Mouse (Mus musculus): ENCODE results near the gene Aldh3a1. TPM values are rescaled to one million over a fixed set of nuclear protein-coding genes. Genes with fewer than 3 reads are reported as not detected.

Gene Aldh3a1
- polyA plus RNA-seq, 1 experiment from 2014 or later, result not detected

GRCm38 (mm10) chr11:61225941-61226412 is 18.6 kb downstream of the Aldh3a1 start:
- H3K4me3 ChIP-seq, result no peak overlapping the region
- no peaks in the 10 kb centered on the region for H3K9me3 ChIP-seq
- H3K4me1 ChIP-seq, result peaks cover 2% of the 10 kb centered on the region
- no peaks in the 10 kb centered on the region for H3K27me3 ChIP-seq (replicated peaks; ENCODE audit: low read depth, poor library complexity, severe bottlenecking)
- WGBS, result 88% methylated on average over 6 of the region's 6 CpGs
- DNase-seq (ENCODE audit: low spot score), result no peak
- H3K36me3 ChIP-seq (replicated peaks), result no peaks in the 10 kb centered on the region
- no peak overlapping the region for H3K27ac ChIP-seq (replicated peaks)

GRCm38 (mm10) chr11:61227816-61228215 is 20.5 kb downstream of the Aldh3a1 start:
- peaks cover 15% of the 10 kb centered on the region for H3K4me1 ChIP-seq
- no peaks in the 10 kb centered on the region for H3K36me3 ChIP-seq (replicated peaks)
- H3K4me3 ChIP-seq, result no peak overlapping the region
- H3K9me3 ChIP-seq, result no peaks in the 10 kb centered on the region
- 84% methylated on average over 8 of the region's 8 CpGs for WGBS
- H3K27me3 ChIP-seq (replicated peaks; ENCODE audit: low read depth, poor library complexity, severe bottlenecking), result no peaks in the 10 kb centered on the region
- no peak for DNase-seq (ENCODE audit: low spot score)
- no peak overlapping the region for H3K27ac ChIP-seq (replicated peaks)

- Histone ChIP-seq H3K27me3 (replicated peaks; ENCODE audit: low read depth, poor library complexity, severe bottlenecking) (no peaks in the 10 kb centered on the region), H3K27ac (replicated peaks) (no peak overlapping the region), H3K4me1 (peaks cover 15% of the 10 kb centered on the region), H3K36me3 (replicated peaks) (no peaks in the 10 kb centered on the region), H3K9me3 (no peaks in the 10 kb centered on the region), H3K4me3 (no peak overlapping the region)
- DNase-seq (ENCODE audit: low spot score), result no peak
- 65% methylated on average over 3 of the region's 3 CpGs for WGBS
Observed at GRCm38 (mm10) chr11:61228406-61228805, 21.1 kb downstream of the Aldh3a1 start.

- Histone ChIP-seq H3K27me3 (replicated peaks; ENCODE audit: low read depth, poor library complexity, severe bottlenecking) (0 out of 2 replicates have a peak, but pooled peaks cover 4% of the 10 kb centered on the region), H3K27ac (replicated peaks) (no peak overlapping the region), H3K4me1 (peaks cover 27% of the 10 kb centered on the region), H3K36me3 (replicated peaks) (no peaks in the 10 kb centered on the region), H3K4me3 (no peak overlapping the region; the same call in 1 of the 2 replicates), H3K9me3 (no peaks in the 10 kb centered on the region)
- peak; percentile 68 for DNase-seq (ENCODE audit: low spot score)
- 26% methylated on average over 9 of the region's 9 CpGs for WGBS
Observed at GRCm38 (mm10) chr11:61231329-61231728, 24.0 kb downstream of the Aldh3a1 start.

- Histone ChIP-seq H3K27me3 (replicated peaks; ENCODE audit: low read depth, poor library complexity, severe bottlenecking) (0 out of 2 replicates have a peak, but pooled peaks cover 4% of the 10 kb centered on the region), H3K36me3 (replicated peaks) (no peaks in the 10 kb centered on the region), H3K4me3 (no peak overlapping the region), H3K4me1 (peaks cover 27% of the 10 kb centered on the region), H3K9me3 (no peaks in the 10 kb centered on the region), H3K27ac (replicated peaks) (no peak overlapping the region)
- no peak for DNase-seq (ENCODE audit: low spot score)
- 56% methylated on average over 5 of the region's 5 CpGs for WGBS
Observed at GRCm38 (mm10) chr11:61234174-61234573, 26.8 kb downstream of the Aldh3a1 start.

- no peaks in the 10 kb centered on the region for H3K9me3 ChIP-seq
- H3K36me3 ChIP-seq (replicated peaks), result no peaks in the 10 kb centered on the region
- H3K27me3 ChIP-seq (replicated peaks; ENCODE audit: low read depth, poor library complexity, severe bottlenecking), result 0 out of 2 replicates have a peak, but pooled peaks cover 4% of the 10 kb centered on the region
- DNase-seq (ENCODE audit: low spot score), result no peak
- peaks cover 25% of the 10 kb centered on the region for H3K4me1 ChIP-seq
- no peak overlapping the region for H3K4me3 ChIP-seq
- WGBS, result 88% methylated on average over 3 of the region's 3 CpGs
- H3K27ac ChIP-seq (replicated peaks), result no peak overlapping the region
Observed at GRCm38 (mm10) chr11:61236015-61236414, 28.7 kb downstream of the Aldh3a1 start.

GRCm38 (mm10) chr11:61244406-61244805 is 37.1 kb downstream of the Aldh3a1 start:
- H3K4me3 ChIP-seq, result no peak overlapping the region
- no peaks in the 10 kb centered on the region for H3K27me3 ChIP-seq (replicated peaks; ENCODE audit: low read depth, poor library complexity, severe bottlenecking)
- no peak overlapping the region for H3K27ac ChIP-seq (replicated peaks)
- H3K9me3 ChIP-seq, result no peaks in the 10 kb centered on the region
- H3K36me3 ChIP-seq (replicated peaks), result peaks cover 21% of the 10 kb centered on the region
- no peak for DNase-seq (ENCODE audit: low spot score)
- no peaks in the 10 kb centered on the region for H3K4me1 ChIP-seq
- 86% methylated on average over 7 of the region's 7 CpGs for WGBS

- H3K9me3 ChIP-seq, result no peaks in the 10 kb centered on the region
- H3K4me1 ChIP-seq, result no peaks in the 10 kb centered on the region
- no peak for DNase-seq (ENCODE audit: low spot score)
- WGBS, result 85% methylated on average over 10 of the region's 10 CpGs
- no peak overlapping the region for H3K4me3 ChIP-seq
- H3K36me3 ChIP-seq (replicated peaks), result peaks cover 58% of the 10 kb centered on the region
- no peaks in the 10 kb centered on the region for H3K27me3 ChIP-seq (replicated peaks; ENCODE audit: low read depth, poor library complexity, severe bottlenecking)
- H3K27ac ChIP-seq (replicated peaks), result no peak overlapping the region
Observed at GRCm38 (mm10) chr11:61251741-61252140, 44.4 kb downstream of the Aldh3a1 start.

- Histone ChIP-seq H3K27ac (replicated peaks) (no peak overlapping the region), H3K27me3 (replicated peaks; ENCODE audit: low read depth, poor library complexity, severe bottlenecking) (no peaks in the 10 kb centered on the region), H3K4me3 (no peak overlapping the region), H3K36me3 (replicated peaks) (peaks cover 64% of the 10 kb centered on the region), H3K4me1 (no peaks in the 10 kb centered on the region), H3K9me3 (no peaks in the 10 kb centered on the region)
- 91% methylated on average over 12 of the region's 12 CpGs for WGBS
- no peak for DNase-seq (ENCODE audit: low spot score)
Observed at GRCm38 (mm10) chr11:61252807-61253206, 45.5 kb downstream of the Aldh3a1 start.

GRCm38 (mm10) chr11:61259106-61259505 is 51.8 kb downstream of the Aldh3a1 start:
- Histone ChIP-seq H3K27me3 (replicated peaks; ENCODE audit: low read depth, poor library complexity, severe bottlenecking) (no peaks in the 10 kb centered on the region), H3K27ac (replicated peaks) (no peak overlapping the region), H3K36me3 (replicated peaks) (peaks cover 82% of the 10 kb centered on the region), H3K9me3 (no peaks in the 10 kb centered on the region), H3K4me1 (no peaks in the 10 kb centered on the region), H3K4me3 (no peak overlapping the region)
- no peak for DNase-seq (ENCODE audit: low spot score)
- 93% methylated on average over 6 of the region's 6 CpGs for WGBS

GRCm38 (mm10) chr11:61262516-61262915 is 55.2 kb downstream of the Aldh3a1 start:
- Histone ChIP-seq H3K4me3 (no peak overlapping the region), H3K4me1 (peaks cover 7% of the 10 kb centered on the region; the same call in 1 of the 2 replicates), H3K36me3 (replicated peaks) (peaks cover 56% of the 10 kb centered on the region), H3K9me3 (no peaks in the 10 kb centered on the region), H3K27ac (replicated peaks) (no peak overlapping the region), H3K27me3 (replicated peaks; ENCODE audit: low read depth, poor library complexity, severe bottlenecking) (no peaks in the 10 kb centered on the region)
- WGBS, result 92% methylated on average over 14 of the region's 14 CpGs
- no peak for DNase-seq (ENCODE audit: low spot score)

- no peak overlapping the region for H3K27ac ChIP-seq (replicated peaks)
- H3K4me1 ChIP-seq, result peaks cover 7% of the 10 kb centered on the region; the same call in 1 of the 2 replicates
- 90% methylated on average over 1 of the region's 1 CpGs for WGBS
- H3K9me3 ChIP-seq, result no peaks in the 10 kb centered on the region
- H3K36me3 ChIP-seq (replicated peaks), result peaks cover 42% of the 10 kb centered on the region
- peaks cover 10% of the 10 kb centered on the region for H3K27me3 ChIP-seq (replicated peaks; ENCODE audit: low read depth, poor library complexity, severe bottlenecking)
- DNase-seq (ENCODE audit: low spot score), result no peak
- H3K4me3 ChIP-seq, result no peak overlapping the region
Observed at GRCm38 (mm10) chr11:61263841-61264240, 56.5 kb downstream of the Aldh3a1 start.

- peak within 1 kb of the TSS; percentile 89 for H3K27ac ChIP-seq (replicated peaks)
- WGBS, result 1% methylated on average over 58 of the region's 58 CpGs
- H3K4me3 ChIP-seq, result peak within 1 kb of the TSS; percentile 73
- peaks cover 7% of the 10 kb centered on the region; the same call in 1 of the 2 replicates for H3K4me1 ChIP-seq
- no peaks in the 10 kb centered on the region for H3K9me3 ChIP-seq
- peak; percentile 95 for DNase-seq (ENCODE audit: low spot score)
- H3K27me3 ChIP-seq (replicated peaks; ENCODE audit: low read depth, poor library complexity, severe bottlenecking), result peaks cover 25% of the 10 kb centered on the region
- H3K36me3 ChIP-seq (replicated peaks), result peaks cover 19% of the 10 kb centered on the region
Observed at GRCm38 (mm10) chr11:61266551-61267533, 59.5 kb downstream of the Aldh3a1 start, which contains the start of gene Aldh3a2. Gene Aldh3a2 (minus strand): TSS chr11:61267464.

Measured in embryonic facial prominence, embryonic 10.5 days (tissue).